Mouse (Mus musculus) heart, postnatal 10 days (tissue): ENCODE data around the gene Eif4g3. TPM values are rescaled to one million over a fixed set of nuclear protein-coding genes. Genes with fewer than 3 reads are reported as not detected.

Experiments used
- microRNA-seq, 2 experiments: library from miRNA; unstranded; fragments of <30 nt; microRNA quantifications; one replicate each; pipeline ENCODE4 v1.2.0; 2022
- total RNA-seq, 2 experiments: library from RNA; stranded (reverse); gene quantifications; 2 replicates each; pipeline ENCODE4 v1.2.3; 2021

Gene Eif4g3
- total RNA-seq, 2 experiments from 2014 or later: 59.1 to 60.6 TPM

Small RNAs within 50 kb of the gene (microRNA-seq; reads per million reads assigned to microRNA genes)
- 0 to 0.35 reads per million in 2 experiments for gene Mir6399

Other genes starting within 250 kb of the Eif4g3 start
- 10 to 100 TPM; 40.4 to 61.8 TPM for gene Alpl, start 196.6 kb upstream of the Eif4g3 start, total RNA-seq
- 100 to 1,000 TPM; 109 to 129 TPM for gene Ece1, start 130.8 kb upstream of the Eif4g3 start, total RNA-seq
- gene Hp1bp3, start 223.3 kb downstream of the Eif4g3 start, total RNA-seq: 10 to 100 TPM; 90.3 to 99.5 TPM